Mouse (Mus musculus) left cerebral cortex, adult 2 months (tissue): ENCODE measurements around the gene Fn1. TPM values are rescaled to one million over a fixed set of nuclear protein-coding genes. Genes with fewer than 3 reads are reported as not detected.

Experiments
- DNase-seq, 2 experiments: peaks; one replicate each; pipeline ENCODE4 v3.0.0; 2021 to 2022; ENCODE audit warnings: low spot score in 2 of 2, mixed read lengths in 1 of 2; ENCODE audit errors: extremely low spot score in 1 of 2
- H3K27ac ChIP-seq: fragments of 200-600 bp; 2 replicates; pipeline ENCODE4 v1.8.1; 2022
- H3K4me3 ChIP-seq: fragments of 200-600 bp; 2 replicates; pipeline ENCODE4 v1.8.1; 2022
- CTCF ChIP-seq: fragments of 200-600 bp; IDR thresholded peaks from 2 replicates; pipeline ENCODE4 v1.8.1; 2022; ENCODE audit warnings: antibody characterized with exemption, mild to moderate bottlenecking, moderate library complexity
- intact Hi-C: fragments of 180-260 bp; cut with DNase I; formaldehyde crosslinking; loops from one replicate; pipeline ENCODE4 v1.15.1; 2025
- total RNA-seq, 2 experiments: library from RNA; stranded (reverse); gene quantifications; 2 replicates each; pipeline ENCODE4 v1.2.3; 2021

Gene Fn1
- total RNA-seq, 2 experiments from 2014 or later = 40.8 to 52.0 TPM

DNA sequence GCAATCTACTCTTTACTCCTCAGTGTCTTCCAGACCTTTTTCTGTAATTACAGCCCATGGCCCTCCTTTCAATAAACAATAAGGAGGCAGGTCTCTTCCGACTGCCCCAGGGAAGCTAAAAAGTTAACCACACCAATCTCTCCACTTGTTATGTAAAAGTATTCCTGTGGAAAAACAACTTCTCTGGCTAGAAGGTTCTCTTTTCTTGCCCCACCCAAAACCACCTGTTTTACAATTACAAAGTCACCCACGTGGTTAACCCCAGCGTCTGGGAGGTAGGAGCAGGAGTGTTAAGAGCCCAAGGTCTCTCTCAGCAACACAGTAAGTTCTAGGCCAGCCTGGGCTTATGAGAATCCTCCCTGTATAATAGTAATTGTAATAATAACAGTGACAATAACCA, 7.0 kb downstream of the Fn1 start:
- H3K4me3 ChIP-seq = no peak overlapping the region
- TF ChIP-seq CTCF = no peak
- intact Hi-C loops = no loop called here
- no peak for DNase-seq
- no peak overlapping the region for H3K27ac ChIP-seq

- no peak for TF ChIP-seq CTCF
- Histone ChIP-seq H3K4me3 (no peak overlapping the region), H3K27ac (no peak overlapping the region)
- intact Hi-C loops = no loop called here
- DNase-seq = no peak
Observed at GRCm38 (mm10) chr1:71645466-71645865, 7.5 kb downstream of the Fn1 start.

GRCm38 (mm10) chr1:71642794-71643193, 10.2 kb downstream of the Fn1 start:
- Histone ChIP-seq H3K4me3 (no peak overlapping the region), H3K27ac (no peak overlapping the region)
- DNase-seq = no peak
- intact Hi-C loops = no loop called here
- no peak for TF ChIP-seq CTCF

GRCm38 (mm10) chr1:71641206-71641605, 11.8 kb downstream of the Fn1 start:
- no peak overlapping the region for H3K27ac ChIP-seq
- no peak for TF ChIP-seq CTCF
- H3K4me3 ChIP-seq = no peak overlapping the region
- DNase-seq = no peak
- intact Hi-C loops = no loop called here

- DNase-seq = no peak
- no peak overlapping the region for H3K27ac ChIP-seq
- intact Hi-C loops = no loop called here
- TF ChIP-seq CTCF = no peak
- H3K4me3 ChIP-seq = no peak overlapping the region
Observed at GRCm38 (mm10) chr1:71640157-71640556, 12.8 kb downstream of the Fn1 start.

DNA sequence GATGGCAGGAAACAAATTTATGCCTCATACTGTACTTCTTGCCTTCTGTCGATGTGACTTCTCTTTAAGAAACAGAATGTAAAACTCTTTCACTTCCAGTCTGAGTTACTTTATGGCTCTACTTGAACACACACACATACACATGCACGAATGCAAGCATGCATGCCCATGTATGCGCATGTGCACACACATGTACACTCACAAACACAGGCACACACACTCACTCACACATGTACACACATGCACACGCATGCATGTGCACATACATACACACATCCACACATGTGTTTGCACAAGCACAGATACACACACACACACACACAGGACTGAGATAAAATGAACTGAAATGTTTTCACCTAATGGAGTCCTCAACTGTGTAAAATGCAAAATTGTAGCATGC, 16.3 kb downstream of the Fn1 start:
- DNase-seq = no peak
- H3K27ac ChIP-seq = no peak overlapping the region
- TF ChIP-seq CTCF = no peak
- no peak overlapping the region for H3K4me3 ChIP-seq
- intact Hi-C loops = no loop called here

- no peak for TF ChIP-seq CTCF
- no peak overlapping the region for H3K27ac ChIP-seq
- no peak overlapping the region for H3K4me3 ChIP-seq
- no peak for DNase-seq
- intact Hi-C loops = no loop called here
Observed at GRCm38 (mm10) chr1:71636116-71636515, 16.9 kb downstream of the Fn1 start.

DNA sequence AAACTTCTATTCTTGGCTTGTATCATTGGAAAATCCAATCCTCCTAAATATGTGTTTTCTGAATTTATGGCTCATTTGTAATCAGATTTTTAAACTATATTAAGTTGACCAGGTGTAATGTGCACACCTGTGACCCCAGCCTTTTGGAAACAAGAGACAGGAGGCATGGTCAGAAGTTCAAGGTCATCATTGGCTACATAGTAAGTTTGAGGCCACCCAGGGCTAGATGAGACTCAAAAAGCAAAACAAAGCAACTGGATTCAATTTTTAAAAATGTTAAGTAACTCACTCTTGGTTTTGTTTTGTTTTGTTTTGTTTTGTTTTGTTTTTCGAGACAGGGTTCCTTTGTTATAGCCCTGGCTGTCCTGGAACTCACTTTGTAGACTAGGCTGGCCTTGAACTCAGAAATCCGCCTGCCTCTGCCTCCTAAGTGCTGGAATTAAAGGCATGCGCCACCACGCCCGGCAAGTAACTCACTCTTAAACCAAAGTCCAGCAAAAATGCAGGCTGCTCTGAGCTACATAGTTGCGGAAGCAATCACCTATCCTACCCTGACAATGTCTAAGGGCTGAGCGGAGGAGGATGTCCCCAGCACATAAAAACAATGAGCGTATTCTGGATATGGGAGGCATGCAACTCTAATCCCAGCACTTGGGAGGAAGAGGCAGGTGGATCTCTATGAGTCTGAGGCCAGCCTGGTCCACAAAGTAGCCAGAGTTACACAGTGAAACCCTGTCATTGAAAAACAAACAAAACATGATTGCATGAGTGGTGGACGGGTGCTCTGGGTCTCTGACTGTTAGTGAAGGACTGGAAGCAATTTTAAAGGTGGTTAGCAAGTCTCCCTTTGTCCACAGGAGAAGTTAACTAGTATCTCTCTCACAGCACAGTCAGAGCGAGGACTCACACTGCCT, 17.6 kb downstream of the Fn1 start:
- DNase-seq = no peak
- intact Hi-C loops = no loop called here
- H3K27ac ChIP-seq = no peak overlapping the region
- TF ChIP-seq CTCF = no peak
- H3K4me3 ChIP-seq = no peak overlapping the region

DNA sequence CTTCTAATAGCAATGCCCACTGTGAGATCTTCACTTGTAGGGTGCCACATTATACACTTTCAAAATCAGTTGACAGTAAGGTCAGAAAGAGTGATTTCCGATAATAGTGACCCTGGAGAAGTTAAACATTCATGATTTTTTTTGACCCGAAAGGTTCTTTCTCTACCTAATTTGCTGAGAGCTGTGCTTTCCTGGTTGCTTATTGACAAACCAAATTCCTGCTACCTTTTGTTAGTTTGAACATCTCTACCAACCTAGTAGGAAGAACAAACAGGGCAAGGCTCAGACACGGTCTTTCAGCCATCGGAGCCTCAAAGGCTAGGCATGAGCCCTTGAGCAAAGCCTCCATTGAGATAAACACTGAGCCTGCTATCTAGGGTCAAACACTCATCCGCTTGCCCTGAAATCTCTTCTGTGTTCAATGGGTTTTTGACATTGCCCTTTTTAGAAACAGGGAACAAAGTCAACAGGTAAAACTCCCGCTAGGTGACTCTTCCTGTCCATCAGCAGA, 18.5 kb downstream of the Fn1 start:
- Histone ChIP-seq H3K27ac (no peak overlapping the region), H3K4me3 (no peak overlapping the region)
- intact Hi-C loops = no loop called here
- no peak for TF ChIP-seq CTCF
- DNase-seq = no peak

- Histone ChIP-seq H3K27ac (no peak overlapping the region), H3K4me3 (no peak overlapping the region)
- intact Hi-C loops = no loop called here
- no peak for TF ChIP-seq CTCF
- no peak for DNase-seq
Observed at GRCm38 (mm10) chr1:71632387-71632786, 20.6 kb downstream of the Fn1 start.

GRCm38 (mm10) chr1:71631811-71632210, 21.2 kb downstream of the Fn1 start:
- no peak for TF ChIP-seq CTCF
- no peak for DNase-seq
- intact Hi-C loops = no loop called here
- no peak overlapping the region for H3K27ac ChIP-seq
- H3K4me3 ChIP-seq = no peak overlapping the region

DNA sequence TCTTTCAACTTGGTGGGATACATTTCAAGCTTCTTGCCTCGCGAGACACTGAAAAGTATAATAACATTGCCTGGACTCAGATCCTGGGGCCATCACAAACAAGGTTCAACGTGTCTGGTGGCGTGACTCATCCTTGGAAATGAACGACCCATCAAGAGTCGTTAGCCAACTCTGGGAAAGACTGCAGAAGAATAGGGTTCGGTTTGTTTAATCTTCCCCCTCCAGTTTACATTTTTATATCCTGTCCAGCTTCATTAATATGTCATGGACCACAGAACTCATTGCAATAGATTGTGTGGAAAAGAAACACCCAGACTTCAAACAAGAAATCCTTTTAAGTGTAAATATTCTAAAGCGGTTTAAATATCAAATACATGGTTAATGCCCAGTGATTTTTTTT, 22.8 kb downstream of the Fn1 start:
- H3K27ac ChIP-seq = no peak overlapping the region
- no peak for DNase-seq
- TF ChIP-seq CTCF = no peak
- no peak overlapping the region for H3K4me3 ChIP-seq
- intact Hi-C loops = no loop called here

DNA sequence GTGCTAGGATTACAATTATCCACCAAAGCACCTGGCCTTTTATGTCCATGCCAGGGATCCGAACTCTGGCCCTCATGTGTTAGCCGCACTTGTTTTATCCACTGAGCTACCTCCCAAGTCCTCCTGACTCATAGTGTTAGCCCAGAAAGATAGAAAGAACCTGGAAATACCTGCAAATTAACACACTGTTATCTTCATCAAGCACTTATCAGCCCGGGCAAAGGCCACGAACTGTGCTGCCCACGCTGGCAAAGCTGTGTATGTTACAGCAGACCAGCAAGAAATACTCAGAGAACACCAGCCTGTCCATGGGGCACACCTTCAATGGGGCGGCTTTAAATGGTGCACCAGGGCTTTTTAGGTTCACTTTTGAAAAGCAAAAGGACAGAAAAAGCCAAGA, 29.4 kb downstream of the Fn1 start:
- Histone ChIP-seq H3K27ac (no peak overlapping the region), H3K4me3 (no peak overlapping the region)
- TF ChIP-seq CTCF = no peak
- intact Hi-C loops = no loop called here
- DNase-seq = no peak
